Mouse (Mus musculus) cerebellum, postnatal 4 days (tissue): ENCODE data around the gene Enthd1.

ENCODE experiments used
- DNase-seq, 2 experiments: peaks; one replicate each; pipeline ENCODE4 v3.0.0; 2022; ENCODE audit warnings: low spot score in 2 of 2, mixed read lengths in 1 of 2

Gene Enthd1

DNA sequence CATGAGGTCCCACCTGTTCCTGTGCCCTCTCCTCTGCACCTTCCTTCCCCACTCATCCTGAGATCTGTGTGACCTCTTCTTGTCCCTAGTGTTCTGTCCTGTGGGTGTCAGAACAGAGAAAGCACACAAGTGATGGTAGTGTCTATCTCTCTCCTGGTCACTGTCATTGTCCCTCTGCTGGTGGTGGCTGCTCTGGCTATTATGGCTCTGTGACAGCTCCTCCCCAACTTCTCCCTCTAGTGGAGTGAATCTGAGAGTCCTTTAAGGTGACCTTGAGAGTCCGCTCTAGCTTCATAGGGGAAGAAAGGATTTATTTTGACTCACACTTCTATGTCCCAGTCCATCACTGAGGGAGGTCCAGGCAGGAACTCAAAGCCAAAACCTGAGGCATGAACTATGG lies 79.4 kb downstream of the Enthd1 start:
- DNase-seq, result no peak

- DNase-seq, result no peak
These were observed 81.8 kb downstream of the Enthd1 start for GRCm38 (mm10) chr15:80483041-80483705.

DNA sequence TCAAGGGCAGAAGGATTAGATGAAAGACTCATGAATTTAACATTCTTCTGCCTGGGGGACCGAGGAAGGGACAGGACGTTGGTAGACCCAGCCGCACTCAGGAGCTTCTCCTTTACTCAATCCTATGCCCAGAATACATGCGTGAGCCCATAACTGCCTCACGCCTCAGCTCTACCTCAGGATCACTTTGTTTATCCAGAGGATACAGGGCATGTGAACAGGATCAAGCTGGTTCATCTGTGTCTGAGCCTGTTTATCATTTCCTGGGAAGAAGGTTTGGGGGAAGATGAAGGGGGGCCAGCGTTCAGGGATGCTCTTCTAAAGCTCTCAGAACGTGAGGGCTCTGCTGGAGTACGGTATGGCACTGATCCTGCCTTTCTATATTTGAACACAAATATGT lies 82.6 kb downstream of the Enthd1 start:
- DNase-seq, result no peak

DNA sequence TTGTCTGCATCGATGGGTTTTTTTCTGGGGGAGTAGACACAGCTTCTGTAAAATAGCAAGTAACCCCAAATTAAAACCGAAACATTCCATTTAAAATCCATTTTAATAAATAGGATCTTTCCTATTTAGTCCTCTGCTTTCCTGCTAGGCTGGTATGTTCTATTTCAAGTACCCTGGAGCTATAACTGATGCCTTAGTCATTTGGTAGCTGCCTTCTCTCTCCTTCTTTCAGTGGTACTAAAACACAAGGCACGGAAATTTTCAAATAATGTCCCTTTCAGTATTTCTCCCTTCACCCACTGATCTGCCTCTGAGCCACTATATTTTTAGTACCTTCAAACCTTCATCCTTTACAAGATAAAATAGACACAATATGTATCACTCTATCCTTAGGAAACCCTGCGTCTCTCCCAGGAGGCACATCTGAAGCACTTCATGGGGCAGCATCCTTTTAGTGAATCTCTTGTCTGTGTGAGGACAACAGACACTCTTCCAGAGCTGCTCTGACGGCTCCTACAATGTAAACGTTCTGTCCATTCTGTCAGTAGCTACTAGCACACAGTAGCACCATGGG lies 90.4 kb downstream of the Enthd1 start:
- no peak for DNase-seq

DNA sequence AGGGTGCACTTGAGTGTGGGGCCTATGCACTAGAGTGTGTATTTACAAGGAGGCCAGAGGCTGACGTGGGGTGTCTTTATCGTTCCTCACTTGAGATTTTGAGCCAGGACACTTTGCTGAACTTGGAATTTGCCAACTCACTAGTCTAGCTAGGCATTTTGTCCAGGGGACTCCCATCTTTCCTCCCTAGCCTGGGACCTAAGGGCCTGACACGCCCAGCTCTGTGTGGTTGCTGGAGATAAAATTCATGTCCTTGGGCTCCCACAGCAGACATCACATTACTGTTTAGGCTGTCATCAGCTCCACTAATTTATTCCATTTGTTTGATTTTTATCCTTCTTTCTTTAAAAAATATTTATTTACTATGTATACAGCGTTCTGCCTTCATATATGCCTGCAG lies 97.1 kb downstream of the Enthd1 start:
- DNase-seq, result no peak

DNA sequence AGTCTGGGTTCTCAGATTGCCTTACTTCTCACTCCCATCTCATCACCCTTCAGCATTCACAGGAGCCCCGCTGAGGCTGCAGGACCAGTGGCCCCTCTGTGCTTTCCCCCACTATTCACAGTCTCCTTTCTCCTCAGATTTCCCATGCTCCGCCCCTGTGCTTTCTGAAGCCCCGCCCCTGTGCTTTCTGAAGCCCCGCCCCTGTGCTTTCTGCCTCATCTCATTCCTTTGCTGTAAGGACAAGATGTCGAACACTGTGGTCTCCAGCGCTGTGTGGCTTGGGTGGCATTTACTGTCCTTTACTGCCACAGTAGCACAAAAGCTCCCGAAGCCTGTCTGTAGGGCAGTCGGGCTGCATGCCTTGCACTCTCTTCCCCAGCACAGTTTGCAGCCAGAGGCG lies 102.8 kb downstream of the Enthd1 start:
- DNase-seq, result no peak

GRCm38 (mm10) chr15:80461446-80461845 lies 103.5 kb downstream of the Enthd1 start:
- DNase-seq, result no peak

GRCm38 (mm10) chr15:80460011-80460410 lies 104.9 kb downstream of the Enthd1 start:
- no peak for DNase-seq

GRCm38 (mm10) chr15:80457984-80458383 lies 107.0 kb downstream of the Enthd1 start:
- no peak for DNase-seq

DNA sequence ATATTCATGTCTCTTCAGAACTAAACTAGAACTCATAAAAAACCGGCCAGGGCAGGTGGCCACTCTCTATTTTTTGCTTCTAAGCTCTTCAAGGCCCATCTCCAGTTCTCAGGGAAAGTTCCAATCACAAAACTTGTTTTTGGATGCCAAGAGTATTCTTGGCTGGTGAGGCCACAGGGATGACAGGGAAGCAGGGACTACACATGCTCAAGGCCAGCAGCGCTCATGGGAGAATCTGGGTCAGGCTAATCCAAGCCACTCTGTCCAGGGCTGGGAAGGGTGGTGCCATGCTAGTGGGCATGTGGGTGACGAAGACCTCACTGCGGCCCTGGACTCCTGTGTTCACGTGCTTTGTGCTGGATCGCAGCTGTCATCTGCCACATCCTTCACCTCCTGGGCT lies 110.5 kb downstream of the Enthd1 start:
- DNase-seq, result no peak

GRCm38 (mm10) chr15:80452425-80452824 lies 112.5 kb downstream of the Enthd1 start:
- DNase-seq, result no peak

GRCm38 (mm10) chr15:80445956-80446687 lies 118.8 kb downstream of the Enthd1 start:
- no peak for DNase-seq

- no peak for DNase-seq
These were observed 124.8 kb downstream of the Enthd1 start for GRCm38 (mm10) chr15:80440195-80440594.

DNA sequence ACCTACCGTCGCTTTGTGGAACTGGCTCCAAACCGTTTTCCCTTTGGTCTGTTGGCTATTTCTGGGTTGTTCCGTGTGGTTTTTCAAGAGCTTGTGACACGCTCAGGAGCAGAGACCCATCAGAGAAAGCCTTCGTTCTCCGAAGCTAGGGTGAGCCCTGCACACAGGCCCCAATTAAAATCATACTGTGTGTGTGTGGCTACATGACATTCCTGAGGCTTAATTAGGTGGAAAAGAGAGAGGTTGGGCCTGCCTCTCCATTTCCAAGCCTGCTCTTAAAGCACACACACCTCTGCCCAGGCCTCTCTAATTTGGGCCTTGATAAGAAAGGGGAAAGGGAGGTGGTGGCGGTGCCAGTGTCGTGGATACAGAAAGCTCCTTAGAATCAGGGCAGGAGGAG lies 126.5 kb downstream of the Enthd1 start:
- no peak for DNase-seq

GRCm38 (mm10) chr15:80437996-80438395 lies 127.0 kb downstream of the Enthd1 start:
- no peak for DNase-seq

- DNase-seq, result no peak
These were observed 128.0 kb downstream of the Enthd1 start for GRCm38 (mm10) chr15:80436961-80437360.

GRCm38 (mm10) chr15:80430324-80430723 lies 134.6 kb downstream of the Enthd1 start:
- no peak for DNase-seq

- no peak for DNase-seq
These were observed 146.8 kb downstream of the Enthd1 start for GRCm38 (mm10) chr15:80418146-80418545.

GRCm38 (mm10) chr15:80417066-80417465 lies 147.9 kb downstream of the Enthd1 start:
- no peak for DNase-seq

DNA sequence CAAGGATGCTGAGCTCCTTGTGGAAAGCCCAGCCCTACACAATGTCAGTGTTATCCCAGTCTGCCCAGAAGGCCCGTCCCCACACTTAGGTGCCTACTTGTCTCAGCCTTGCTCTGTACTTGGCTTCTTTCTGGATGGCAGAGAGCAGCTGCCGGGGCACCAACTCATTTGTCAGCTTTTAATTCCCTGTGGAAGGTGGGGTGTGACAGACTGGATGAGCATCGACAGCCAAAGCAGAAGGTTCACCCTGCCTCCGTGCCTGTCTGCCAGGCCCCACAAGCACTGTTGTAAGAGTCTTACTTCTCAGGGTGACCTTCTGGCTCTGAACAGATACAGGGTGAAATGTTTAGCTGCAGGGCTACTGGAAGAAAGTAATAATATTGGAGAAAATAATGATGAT lies 149.8 kb downstream of the Enthd1 start:
- no peak for DNase-seq

GRCm38 (mm10) chr15:80413988-80414721 lies 150.8 kb downstream of the Enthd1 start:
- no peak for DNase-seq

- DNase-seq, result peak in 1 of 2 experiments; percentile 32
These were observed 151.9 kb downstream of the Enthd1 start for GRCm38 (mm10) chr15:80413070-80413469.
